Mouse (Mus musculus): Measurements from ENCODE around the gene Sv2c. TPM values are rescaled to one million over a fixed set of nuclear protein-coding genes. Genes with fewer than 3 reads are reported as not detected.

Sv2c gene
- polyA plus RNA-seq, 1 experiment from 2014 or later, result 0.86 TPM

DNA sequence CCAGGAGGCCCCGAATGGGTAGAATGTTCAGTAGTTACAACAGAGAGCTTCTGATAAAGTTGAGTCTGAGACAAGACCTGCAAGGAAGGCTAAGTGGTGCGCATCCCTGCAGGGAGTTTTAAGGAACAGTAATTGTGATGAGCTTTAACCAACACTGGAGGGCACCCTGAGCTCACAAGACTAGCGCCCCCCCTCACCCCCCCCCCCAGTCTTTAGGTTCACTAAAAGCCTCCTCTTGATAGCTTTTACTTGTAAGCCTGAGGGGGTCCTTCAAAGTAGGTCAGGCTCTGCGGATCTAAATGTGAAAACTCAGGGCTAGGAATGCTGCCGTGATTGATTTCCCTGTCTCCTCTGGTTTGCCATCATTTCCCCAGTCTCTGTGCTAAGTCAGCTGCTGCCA lies 129.9 kb downstream of the Sv2c start:
- Histone ChIP-seq H3K27me3 (ENCODE audit: control insufficient read depth, insufficient read depth, low read length) (no peaks in the 10 kb centered on the region), H3K4me1 (replicated peaks; ENCODE audit: control insufficient read depth, insufficient read depth, low read length) (no peaks in the 10 kb centered on the region), H3K4me3 (ENCODE audit: low read depth, low read length) (no peak overlapping the region), H3K36me3 (ENCODE audit: control insufficient read depth, insufficient read depth, low read length) (no peaks in the 10 kb centered on the region), H3K9me3 (ENCODE audit: control insufficient read depth, low read length) (no peaks in the 10 kb centered on the region), H3K9ac (ENCODE audit: low read length) (no peak overlapping the region), H3K27ac (ENCODE audit: low read depth, low read length) (no peak overlapping the region), H3K4me2 (ENCODE audit: low read depth, low read length, severe bottlenecking) (no peak overlapping the region)
- 32% methylated on average over 5 of the region's 5 CpGs for WGBS
- no peak for ATAC-seq (replicated peaks; ENCODE audit: low FRiP score)
- no peak for DNase-seq (ENCODE audit: low spot score)

DNA sequence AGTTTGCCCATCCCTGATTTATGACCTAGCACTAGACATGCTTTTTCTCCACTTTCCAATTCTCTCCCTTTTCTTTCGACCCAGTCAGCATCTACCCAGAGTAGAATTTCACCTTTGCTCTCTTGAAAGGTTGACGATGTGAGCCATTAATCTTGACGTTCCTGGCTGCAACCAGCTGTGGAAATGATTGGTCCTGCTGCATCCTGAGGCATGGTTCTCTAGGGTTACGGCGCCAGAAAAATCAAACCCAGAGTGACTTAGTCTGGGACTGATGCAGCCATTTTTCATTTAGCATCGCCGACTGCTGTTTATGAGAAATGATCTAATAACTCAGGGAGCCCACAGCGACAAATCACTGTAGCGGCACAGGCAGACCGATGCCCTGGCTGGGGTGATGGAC lies 133.0 kb downstream of the Sv2c start:
- Histone ChIP-seq H3K27ac (ENCODE audit: low read depth, low read length) (no peak overlapping the region), H3K36me3 (ENCODE audit: control insufficient read depth, insufficient read depth, low read length) (no peaks in the 10 kb centered on the region), H3K9ac (ENCODE audit: low read length) (no peak overlapping the region), H3K27me3 (ENCODE audit: control insufficient read depth, insufficient read depth, low read length) (no peaks in the 10 kb centered on the region), H3K4me1 (replicated peaks; ENCODE audit: control insufficient read depth, insufficient read depth, low read length) (0 out of 2 replicates have a peak, but pooled peaks cover 2% of the 10 kb centered on the region), H3K4me2 (ENCODE audit: low read depth, low read length, severe bottlenecking) (no peak overlapping the region), H3K4me3 (ENCODE audit: low read depth, low read length) (no peak overlapping the region), H3K9me3 (ENCODE audit: control insufficient read depth, low read length) (no peaks in the 10 kb centered on the region; the same call in 1 of the 2 replicates)
- WGBS, result 87% methylated on average over 10 of the region's 10 CpGs
- DNase-seq (ENCODE audit: low spot score) (no peak), ATAC-seq (replicated peaks; ENCODE audit: low FRiP score) (no peak)

DNA sequence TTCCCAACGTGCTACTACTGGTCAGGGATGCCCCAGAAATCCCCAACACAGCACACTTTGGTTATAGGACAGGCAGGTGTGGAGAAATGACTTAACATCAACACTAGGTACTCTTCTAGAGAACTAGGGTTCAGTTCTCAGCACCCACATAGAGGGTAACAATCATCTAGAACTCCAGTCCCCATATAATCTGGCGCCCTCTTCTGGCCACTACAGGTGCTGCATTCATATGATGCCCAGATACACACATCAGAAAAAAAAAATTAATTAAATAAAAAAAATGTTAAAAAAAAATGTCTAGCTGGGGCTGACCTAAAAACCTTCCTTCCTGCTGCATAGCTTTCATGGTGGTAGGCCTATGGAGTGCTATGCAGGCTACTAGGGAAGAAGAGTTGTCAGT lies 135.1 kb downstream of the Sv2c start:
- Histone ChIP-seq H3K27me3 (ENCODE audit: control insufficient read depth, insufficient read depth, low read length) (no peaks in the 10 kb centered on the region; the same call in 1 of the 2 replicates), H3K4me3 (ENCODE audit: low read depth, low read length) (no peak overlapping the region), H3K27ac (ENCODE audit: low read depth, low read length) (no peak overlapping the region), H3K4me2 (ENCODE audit: low read depth, low read length, severe bottlenecking) (no peak overlapping the region), H3K9ac (ENCODE audit: low read length) (no peak overlapping the region), H3K36me3 (ENCODE audit: control insufficient read depth, insufficient read depth, low read length) (no peaks in the 10 kb centered on the region), H3K4me1 (replicated peaks; ENCODE audit: control insufficient read depth, insufficient read depth, low read length) (0 out of 2 replicates have a peak, but pooled peaks cover 2% of the 10 kb centered on the region), H3K9me3 (ENCODE audit: control insufficient read depth, low read length) (no peaks in the 10 kb centered on the region; the same call in 1 of the 2 replicates)
- no peak for DNase-seq (ENCODE audit: low spot score)
- ATAC-seq (replicated peaks; ENCODE audit: low FRiP score), result no peak
- WGBS, result 46% methylated on average over 2 of the region's 2 CpGs

GRCm38 (mm10) chr13:95994705-95995703 lies 137.4 kb downstream of the Sv2c start:
- 0 out of 2 replicates have a peak, but pooled peaks cover 2% of the 10 kb centered on the region for H3K4me1 ChIP-seq (replicated peaks; ENCODE audit: control insufficient read depth, insufficient read depth, low read length)
- no peak overlapping the region for H3K4me2 ChIP-seq (ENCODE audit: low read depth, low read length, severe bottlenecking)
- peak overlapping the region; percentile 4; the same call in 1 of the 2 replicates for H3K27ac ChIP-seq (ENCODE audit: low read depth, low read length)
- DNase-seq (ENCODE audit: low spot score) (peak; percentile 83), ATAC-seq (replicated peaks; ENCODE audit: low FRiP score) (peak; percentile 88)
- no peaks in the 10 kb centered on the region; the same call in 1 of the 2 replicates for H3K9me3 ChIP-seq (ENCODE audit: control insufficient read depth, low read length)
- H3K4me3 ChIP-seq (ENCODE audit: low read depth, low read length), result no peak overlapping the region
- no peak overlapping the region for H3K9ac ChIP-seq (ENCODE audit: low read length)
- no peaks in the 10 kb centered on the region for H3K36me3 ChIP-seq (ENCODE audit: control insufficient read depth, insufficient read depth, low read length)
- H3K27me3 ChIP-seq (ENCODE audit: control insufficient read depth, insufficient read depth, low read length), result no peaks in the 10 kb centered on the region; the same call in 1 of the 2 replicates
- WGBS, result 48% methylated on average over 27 of the region's 27 CpGs

- DNase-seq (ENCODE audit: low spot score) (no peak), ATAC-seq (replicated peaks; ENCODE audit: low FRiP score) (no peak)
- Histone ChIP-seq H3K4me3 (ENCODE audit: low read depth, low read length) (no peak overlapping the region), H3K27me3 (ENCODE audit: control insufficient read depth, insufficient read depth, low read length) (no peaks in the 10 kb centered on the region; the same call in 1 of the 2 replicates), H3K27ac (ENCODE audit: low read depth, low read length) (no peak overlapping the region), H3K36me3 (ENCODE audit: control insufficient read depth, insufficient read depth, low read length) (no peaks in the 10 kb centered on the region), H3K9ac (ENCODE audit: low read length) (no peak overlapping the region), H3K4me2 (ENCODE audit: low read depth, low read length, severe bottlenecking) (no peak overlapping the region), H3K9me3 (ENCODE audit: control insufficient read depth, low read length) (no peaks in the 10 kb centered on the region), H3K4me1 (replicated peaks; ENCODE audit: control insufficient read depth, insufficient read depth, low read length) (no peaks in the 10 kb centered on the region)
- 87% methylated on average over 9 of the region's 9 CpGs for WGBS
Observed at GRCm38 (mm10) chr13:95988181-95988580, 144.2 kb downstream of the Sv2c start.

- no peak overlapping the region for H3K9ac ChIP-seq (ENCODE audit: low read length)
- H3K4me3 ChIP-seq (ENCODE audit: low read depth, low read length), result no peak overlapping the region
- no peaks in the 10 kb centered on the region for H3K27me3 ChIP-seq (ENCODE audit: control insufficient read depth, insufficient read depth, low read length)
- peak; percentile 18 for DNase-seq (ENCODE audit: low spot score)
- H3K4me1 ChIP-seq (replicated peaks; ENCODE audit: control insufficient read depth, insufficient read depth, low read length), result no peaks in the 10 kb centered on the region
- no peaks in the 10 kb centered on the region for H3K36me3 ChIP-seq (ENCODE audit: control insufficient read depth, insufficient read depth, low read length)
- H3K9me3 ChIP-seq (ENCODE audit: control insufficient read depth, low read length), result no peaks in the 10 kb centered on the region
- ATAC-seq (replicated peaks; ENCODE audit: low FRiP score), result no peak
- H3K4me2 ChIP-seq (ENCODE audit: low read depth, low read length, severe bottlenecking), result no peak overlapping the region
- WGBS, result 83% methylated on average over 5 of the region's 5 CpGs
- H3K27ac ChIP-seq (ENCODE audit: low read depth, low read length), result no peak overlapping the region
Observed at GRCm38 (mm10) chr13:95987147-95987546, 145.2 kb downstream of the Sv2c start.

GRCm38 (mm10) chr13:95986375-95986774 lies 146.0 kb downstream of the Sv2c start:
- Histone ChIP-seq H3K9me3 (ENCODE audit: control insufficient read depth, low read length) (no peaks in the 10 kb centered on the region), H3K36me3 (ENCODE audit: control insufficient read depth, insufficient read depth, low read length) (no peaks in the 10 kb centered on the region), H3K27me3 (ENCODE audit: control insufficient read depth, insufficient read depth, low read length) (no peaks in the 10 kb centered on the region), H3K9ac (ENCODE audit: low read length) (no peak overlapping the region), H3K4me1 (replicated peaks; ENCODE audit: control insufficient read depth, insufficient read depth, low read length) (no peaks in the 10 kb centered on the region), H3K4me2 (ENCODE audit: low read depth, low read length, severe bottlenecking) (no peak overlapping the region), H3K27ac (ENCODE audit: low read depth, low read length) (no peak overlapping the region), H3K4me3 (ENCODE audit: low read depth, low read length) (no peak overlapping the region)
- 72% methylated on average over 13 of the region's 13 CpGs for WGBS
- DNase-seq (ENCODE audit: low spot score) (peak; percentile 56), ATAC-seq (replicated peaks; ENCODE audit: low FRiP score) (no peak)

- Histone ChIP-seq H3K9ac (ENCODE audit: low read length) (no peak overlapping the region), H3K4me1 (replicated peaks; ENCODE audit: control insufficient read depth, insufficient read depth, low read length) (no peaks in the 10 kb centered on the region), H3K9me3 (ENCODE audit: control insufficient read depth, low read length) (no peaks in the 10 kb centered on the region), H3K4me3 (ENCODE audit: low read depth, low read length) (no peak overlapping the region), H3K4me2 (ENCODE audit: low read depth, low read length, severe bottlenecking) (no peak overlapping the region), H3K36me3 (ENCODE audit: control insufficient read depth, insufficient read depth, low read length) (no peaks in the 10 kb centered on the region), H3K27ac (ENCODE audit: low read depth, low read length) (no peak overlapping the region), H3K27me3 (ENCODE audit: control insufficient read depth, insufficient read depth, low read length) (no peaks in the 10 kb centered on the region)
- 79% methylated on average over 10 of the region's 10 CpGs for WGBS
- DNase-seq (ENCODE audit: low spot score) (no peak), ATAC-seq (replicated peaks; ENCODE audit: low FRiP score) (no peak)
Observed at GRCm38 (mm10) chr13:95975225-95975624, 157.2 kb downstream of the Sv2c start.

Measured in forebrain, embryonic 11.5 days (tissue).